Mouse (Mus musculus): ENCODE results near the gene Epop.

- TF ChIP-seq CTCF (IDR thresholded peaks at IDR 0.05; ENCODE audit: control insufficient read depth, insufficient read depth, insufficient replicate concordance, low read depth, low read length) (no peak), POLR2A (IDR thresholded peaks at IDR 0.05; ENCODE audit: control insufficient read depth, low read depth, low read length) (no peak)
These were observed 6.3 kb downstream of the Epop start for GRCm38 (mm10) chr11:97623166-97623565.

All from testis, adult 2 months (tissue).